Mouse (Mus musculus) thymus, postnatal 4 days (tissue): ENCODE data around the gene Rtn1.
A peak's percentile ranks its signal among the peaks of the same experiment; 100 is the strongest.

Experiments
- DNase-seq: peaks from one replicate; pipeline ENCODE4 v3.0.0; 2021

Gene Rtn1

GRCm38 (mm10) chr12:72408954-72409353 lies at the start of gene Rtn1:
Gene Rtn1 (minus strand): TSS chr12:72409054.
- DNase-seq: no peak

DNA sequence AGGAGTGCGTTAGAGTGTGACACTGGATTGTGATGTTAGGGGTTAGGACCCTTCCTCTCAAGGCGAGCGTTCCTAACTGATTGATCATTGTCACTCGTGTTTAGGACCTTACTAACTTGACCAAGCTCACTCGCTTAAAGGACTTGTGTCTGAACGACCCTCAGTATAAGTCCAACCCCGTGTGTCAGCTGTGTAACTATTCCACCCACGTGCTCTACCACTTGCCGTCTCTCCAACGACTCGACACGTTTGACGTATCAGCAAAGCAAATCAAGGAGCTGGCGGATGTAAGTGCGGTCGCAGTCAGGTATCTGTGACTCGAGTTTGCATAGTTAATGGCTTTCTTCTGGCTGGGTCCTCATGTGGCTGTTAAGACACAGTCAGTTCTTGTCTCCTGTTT lies 45.1 kb upstream of the Rtn1 start:
- DNase-seq: no peak

DNA sequence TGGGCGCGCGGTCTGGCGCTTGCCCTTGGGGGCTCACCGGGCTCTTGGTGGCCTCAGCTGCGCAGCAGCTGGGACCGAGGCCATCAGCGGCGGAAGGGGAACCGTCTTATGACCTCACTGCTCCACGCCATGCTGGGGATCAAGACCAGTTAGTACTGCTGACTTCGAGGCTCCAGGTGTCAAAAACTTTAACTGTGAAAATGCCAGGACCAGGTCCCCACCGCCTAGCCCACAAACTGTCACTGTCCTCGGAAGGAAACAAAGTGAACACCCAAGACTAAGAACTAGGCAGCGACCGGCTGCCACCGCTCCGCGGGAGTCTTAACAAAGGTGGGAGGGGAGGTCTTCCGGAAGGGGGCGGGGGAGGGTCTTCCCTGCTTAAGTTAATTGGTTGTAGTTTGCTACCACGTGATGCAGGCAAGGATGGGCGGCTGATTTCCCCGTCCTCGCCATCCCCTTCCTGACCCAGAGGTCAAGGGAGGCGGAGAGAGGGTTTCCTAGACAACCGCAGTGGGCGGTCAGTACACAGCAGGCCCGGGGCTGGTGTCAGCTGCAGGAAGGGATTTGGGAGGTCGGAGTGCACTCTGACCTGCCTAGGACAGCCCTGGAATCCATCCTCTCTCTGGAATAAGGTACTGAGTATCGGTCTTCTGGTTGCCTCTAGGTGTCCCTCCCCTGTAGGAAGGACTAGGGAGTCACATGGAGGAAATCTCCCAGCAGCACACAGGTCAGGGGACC lies 33.2 kb upstream of the Rtn1 start, which contains the start of gene Lrrc9:
Lrrc9 (plus strand) TSS at position 28 of the 738 bp plus-strand sequence.
- peak; percentile 72 for DNase-seq

GRCm38 (mm10) chr12:72438961-72439480 lies 30.2 kb upstream of the Rtn1 start:
- DNase-seq: no peak

DNA sequence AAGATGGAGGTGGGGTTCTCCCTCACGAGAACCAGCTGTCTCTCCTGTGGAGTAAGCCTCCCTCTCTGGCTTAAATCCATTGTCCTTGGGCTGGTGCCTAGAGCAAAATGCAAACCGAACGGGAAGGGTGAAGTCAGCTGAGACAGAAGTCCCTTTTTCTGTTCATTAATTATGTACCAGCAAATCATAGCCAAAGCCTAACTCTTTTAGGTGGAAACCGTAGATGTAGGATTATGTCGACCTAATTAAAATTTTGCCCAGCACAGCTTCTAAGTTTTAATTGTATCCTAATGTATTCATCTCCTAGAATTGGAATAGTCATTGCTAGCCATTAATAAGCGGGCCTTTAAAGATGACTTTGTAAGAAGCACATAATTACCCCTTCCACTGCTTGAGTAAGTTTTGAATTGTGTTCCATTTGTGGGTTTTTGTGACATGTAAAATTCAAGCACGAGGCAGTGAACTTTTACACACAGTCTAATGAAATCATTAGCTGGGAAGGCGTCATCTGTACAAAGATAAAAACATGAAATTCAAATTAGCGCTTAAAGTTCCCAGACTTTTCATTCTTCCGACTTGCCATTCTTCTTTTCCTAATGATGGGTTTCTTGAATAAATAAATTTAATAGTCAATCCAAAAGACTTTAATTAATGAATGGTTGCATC lies 29.0 kb upstream of the Rtn1 start:
- DNase-seq: no peak

DNA sequence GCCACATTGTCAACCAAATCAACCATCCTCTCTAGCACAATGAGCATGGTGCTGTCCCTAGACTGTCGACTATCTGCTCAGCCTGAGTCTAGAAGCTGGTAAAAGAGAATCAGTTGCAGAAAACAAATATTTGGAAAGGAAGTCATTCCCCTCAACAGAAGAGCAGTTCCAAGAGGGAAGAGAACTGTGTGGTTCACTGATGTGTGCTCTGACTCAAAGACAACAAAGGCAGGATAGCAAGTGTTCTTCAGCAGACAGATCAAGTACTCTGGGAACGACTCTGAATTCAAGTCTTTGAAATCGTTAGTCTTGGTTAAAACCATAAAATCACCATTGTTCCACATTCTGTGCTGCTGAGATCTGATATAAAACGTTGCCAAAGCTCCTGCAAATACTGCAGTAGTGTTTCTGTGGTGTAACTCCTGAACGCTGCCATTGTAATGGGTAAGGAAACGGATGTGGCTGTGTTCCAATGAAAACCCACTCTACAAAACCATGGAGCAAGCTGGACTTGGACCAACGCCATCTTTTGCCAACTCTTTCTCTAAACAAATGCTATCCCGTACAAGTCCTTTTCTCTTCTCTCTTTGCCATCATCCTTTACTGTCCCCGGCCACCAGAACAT lies 24.5 kb upstream of the Rtn1 start:
- DNase-seq: no peak

DNA sequence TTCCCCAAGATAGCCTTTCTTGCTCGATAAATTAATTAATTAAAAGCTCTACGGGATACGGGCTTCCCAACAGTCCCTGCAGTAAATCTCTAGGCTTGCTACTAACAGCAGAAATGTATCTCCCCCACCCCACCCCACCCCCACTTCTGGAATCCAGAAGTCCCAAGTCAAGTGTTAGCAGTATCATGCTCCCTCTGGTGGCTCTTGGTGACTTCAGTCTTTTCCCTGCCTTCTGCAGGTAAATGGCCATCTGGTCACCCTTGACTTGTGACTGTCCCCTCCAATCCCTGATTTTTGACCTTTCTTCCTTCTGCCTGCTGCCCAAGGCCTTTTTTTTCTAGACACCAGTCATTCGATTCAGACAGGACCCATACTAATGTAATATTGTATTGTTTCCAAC lies 23.4 kb upstream of the Rtn1 start:
- no peak for DNase-seq

DNA sequence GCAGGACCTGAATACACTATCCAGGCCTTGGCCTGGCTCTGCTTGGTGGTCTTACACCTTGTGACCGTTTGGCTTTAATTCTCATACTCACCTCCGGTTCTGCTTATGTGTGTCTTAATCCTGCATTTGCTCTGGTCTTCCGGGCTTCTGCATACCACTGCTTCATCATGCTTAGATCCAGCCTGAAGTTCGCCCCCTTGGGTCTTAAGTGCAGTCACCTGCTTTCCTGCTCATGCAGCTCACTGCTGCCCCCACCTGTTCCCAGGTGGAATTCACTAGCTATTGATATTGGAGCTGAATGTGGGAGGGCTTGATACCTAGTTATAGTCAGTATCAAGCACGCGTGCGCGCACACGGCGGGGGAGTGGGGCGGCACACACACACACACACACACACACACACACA lies 18.9 kb upstream of the Rtn1 start:
- peak; percentile 81 for DNase-seq

- DNase-seq: no peak
These were observed 13.8 kb upstream of the Rtn1 start for GRCm38 (mm10) chr12:72422681-72423080.

GRCm38 (mm10) chr12:72417762-72418161 lies 8.9 kb upstream of the Rtn1 start:
- peak; percentile 12 for DNase-seq

- DNase-seq: peak; percentile 51
These were observed 553 bp downstream of the Rtn1 start for GRCm38 (mm10) chr12:72408111-72408891.

DNA sequence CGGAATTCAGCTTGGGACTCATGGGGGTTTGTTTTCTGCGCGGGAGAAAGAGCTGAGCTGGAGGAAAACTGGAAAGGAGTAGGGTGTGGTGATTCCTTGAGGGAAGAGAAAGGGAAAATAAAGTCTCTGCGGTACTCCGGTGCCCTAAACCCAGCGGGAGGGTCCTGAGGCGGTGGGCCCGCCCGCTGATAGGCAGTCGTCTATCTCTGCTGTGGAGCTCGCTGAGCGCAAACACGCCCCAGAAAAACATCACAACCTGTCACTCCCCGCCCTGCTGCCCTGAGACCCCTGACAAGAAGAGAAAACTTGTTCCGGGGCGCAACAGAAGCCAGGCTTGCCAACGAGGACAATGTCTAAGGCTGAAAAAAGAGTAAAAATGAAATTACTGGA lies 1.1 kb downstream of the Rtn1 start:
- no peak for DNase-seq

DNA sequence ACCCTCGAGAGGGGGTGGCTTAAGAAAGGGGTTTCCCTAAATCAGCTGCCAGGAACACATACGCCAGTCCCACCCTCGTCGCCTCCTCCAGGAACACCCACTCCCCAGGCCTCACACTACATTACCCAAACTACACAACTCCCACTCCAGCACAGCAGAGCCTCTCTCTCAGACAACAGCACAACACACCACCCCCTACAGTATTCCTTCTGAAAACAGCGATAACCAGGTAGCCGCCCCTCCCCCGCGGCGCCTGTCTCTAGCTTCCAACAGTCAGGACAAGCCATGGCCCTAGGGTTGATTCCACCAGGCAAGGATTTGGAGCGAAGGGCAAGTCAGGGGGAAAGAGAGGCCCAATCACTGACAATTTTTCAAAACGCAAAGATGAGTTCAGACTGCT lies 1.7 kb downstream of the Rtn1 start:
- no peak for DNase-seq

- DNase-seq: no peak
These were observed 3.8 kb downstream of the Rtn1 start for GRCm38 (mm10) chr12:72405031-72405430.

DNA sequence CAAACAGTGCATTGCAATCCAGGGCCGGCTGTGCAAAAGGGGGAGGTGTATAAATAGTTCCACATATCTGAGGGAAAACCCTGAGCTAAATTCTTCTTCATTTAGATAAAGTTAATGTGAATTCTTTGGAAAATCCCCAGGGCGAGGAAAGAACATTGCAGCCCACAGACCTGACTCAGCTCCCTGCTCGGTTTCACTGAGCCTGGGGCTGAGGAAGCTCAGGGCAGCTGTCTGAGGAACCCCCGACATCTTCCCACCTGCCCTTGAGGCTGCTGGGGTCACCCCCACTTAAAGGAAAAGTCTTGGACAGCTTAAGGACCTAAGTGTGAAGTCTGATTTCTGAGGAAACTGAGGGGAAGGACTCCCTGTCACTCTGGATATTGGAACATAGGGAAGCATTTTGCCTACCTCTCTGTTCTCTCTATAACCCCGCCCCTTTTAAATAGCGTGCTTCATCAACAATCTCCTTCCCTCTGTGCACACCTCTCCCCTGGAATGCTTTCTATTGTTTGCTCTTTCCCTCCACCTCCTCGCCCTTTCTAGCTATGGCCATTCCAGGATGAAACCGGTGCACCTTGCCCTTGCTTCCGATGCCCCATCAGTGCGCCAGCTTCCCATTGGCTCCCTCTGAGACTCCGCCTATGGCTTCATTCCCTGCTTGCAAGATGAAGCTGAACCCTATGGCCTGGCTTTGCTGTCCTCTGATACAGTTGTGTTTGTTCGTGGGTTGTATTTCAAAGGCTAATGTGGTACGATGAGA lies 15.6 kb downstream of the Rtn1 start:
- DNase-seq: no peak

DNA sequence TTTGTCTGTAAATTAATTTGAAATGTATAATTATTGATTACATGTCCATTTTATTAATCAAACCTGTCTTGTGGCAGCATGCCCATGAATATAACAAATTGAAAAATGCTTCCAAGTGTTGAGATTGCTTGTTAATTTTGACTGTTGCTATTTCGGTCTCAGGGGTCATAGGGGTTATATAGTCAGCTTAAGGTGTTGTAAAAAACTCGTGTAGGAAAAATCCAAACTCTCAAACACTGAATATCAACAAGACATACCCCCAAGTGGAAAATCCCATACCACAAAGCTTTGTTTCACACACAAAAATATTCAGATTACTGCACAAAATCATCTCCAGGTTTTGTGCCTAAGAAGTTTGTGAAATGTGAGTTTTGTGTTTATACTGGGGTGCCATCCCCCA lies 18.5 kb downstream of the Rtn1 start:
- DNase-seq: no peak

- DNase-seq: no peak
These were observed 19.3 kb downstream of the Rtn1 start for GRCm38 (mm10) chr12:72389377-72390103.

GRCm38 (mm10) chr12:72388835-72389234 lies 20.0 kb downstream of the Rtn1 start:
- DNase-seq: no peak

DNA sequence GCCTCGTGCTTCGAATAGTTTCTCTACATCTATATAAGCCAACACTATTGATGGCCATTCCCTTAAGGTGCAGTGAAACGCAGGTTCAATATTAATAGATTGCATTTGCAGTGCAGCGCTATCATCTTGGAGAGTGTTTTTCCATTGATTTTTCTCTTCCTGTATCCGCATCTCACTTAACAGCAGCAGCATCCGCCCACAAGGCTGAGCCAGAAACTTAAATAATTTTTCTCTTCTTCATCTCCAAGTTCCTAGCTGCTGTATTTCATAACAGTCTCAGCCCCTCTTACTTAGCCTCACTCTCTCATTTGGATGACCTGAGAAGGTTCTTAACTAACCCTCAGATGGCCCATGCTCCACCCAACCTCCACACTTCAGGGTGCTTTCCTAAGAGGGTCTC lies 20.7 kb downstream of the Rtn1 start:
- DNase-seq: no peak

- DNase-seq: no peak
These were observed 32.5 kb downstream of the Rtn1 start for GRCm38 (mm10) chr12:72376309-72376708.

DNA sequence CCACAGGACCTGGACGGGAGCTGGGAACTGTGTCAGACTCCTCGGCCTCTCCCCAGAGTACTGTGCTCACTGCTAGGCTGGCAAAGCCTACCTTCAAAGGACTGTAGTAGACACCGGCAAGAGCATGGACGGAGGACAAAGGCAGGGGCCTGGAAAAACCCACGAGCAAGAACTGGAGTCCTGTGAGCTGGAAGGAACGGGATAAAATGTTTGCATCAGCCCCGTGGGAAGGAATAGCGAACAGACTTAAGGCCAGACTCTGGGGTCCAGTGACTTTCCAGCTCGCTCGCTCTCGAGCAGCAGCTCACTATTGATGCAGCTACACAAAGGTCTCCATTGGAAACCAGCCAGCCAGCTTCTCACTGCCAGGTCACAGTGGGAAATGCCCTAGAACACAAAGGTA lies 34.0 kb downstream of the Rtn1 start:
- DNase-seq: no peak
